Mouse (Mus musculus) lung, postnatal 36 days (tissue): ENCODE results near the gene Aanat.
"Not testable (repeated sequence)": the region's sequence is repeated elsewhere in the genome, so short reads cannot be mapped to it uniquely, and the experiment has no call there.

Source experiments
- DNase-seq: peaks from one replicate; pipeline ENCODE4 v3.0.0; 2022; ENCODE audit warnings: mixed read lengths

Gene Aanat

GRCm38 (mm10) chr11:116630171-116630965 lies 44.1 kb downstream of the Aanat start:
- no peak for DNase-seq

GRCm38 (mm10) chr11:116632962-116633361 lies 46.7 kb downstream of the Aanat start:
- DNase-seq, result peak; percentile 71

- DNase-seq, result not testable (repeated sequence)
These were observed 50.4 kb downstream of the Aanat start for GRCm38 (mm10) chr11:116636607-116637006.

GRCm38 (mm10) chr11:116641168-116641567 lies 54.9 kb downstream of the Aanat start:
- DNase-seq, result peak; percentile 76

- no peak for DNase-seq
These were observed 55.5 kb downstream of the Aanat start for GRCm38 (mm10) chr11:116641731-116642130.

DNA sequence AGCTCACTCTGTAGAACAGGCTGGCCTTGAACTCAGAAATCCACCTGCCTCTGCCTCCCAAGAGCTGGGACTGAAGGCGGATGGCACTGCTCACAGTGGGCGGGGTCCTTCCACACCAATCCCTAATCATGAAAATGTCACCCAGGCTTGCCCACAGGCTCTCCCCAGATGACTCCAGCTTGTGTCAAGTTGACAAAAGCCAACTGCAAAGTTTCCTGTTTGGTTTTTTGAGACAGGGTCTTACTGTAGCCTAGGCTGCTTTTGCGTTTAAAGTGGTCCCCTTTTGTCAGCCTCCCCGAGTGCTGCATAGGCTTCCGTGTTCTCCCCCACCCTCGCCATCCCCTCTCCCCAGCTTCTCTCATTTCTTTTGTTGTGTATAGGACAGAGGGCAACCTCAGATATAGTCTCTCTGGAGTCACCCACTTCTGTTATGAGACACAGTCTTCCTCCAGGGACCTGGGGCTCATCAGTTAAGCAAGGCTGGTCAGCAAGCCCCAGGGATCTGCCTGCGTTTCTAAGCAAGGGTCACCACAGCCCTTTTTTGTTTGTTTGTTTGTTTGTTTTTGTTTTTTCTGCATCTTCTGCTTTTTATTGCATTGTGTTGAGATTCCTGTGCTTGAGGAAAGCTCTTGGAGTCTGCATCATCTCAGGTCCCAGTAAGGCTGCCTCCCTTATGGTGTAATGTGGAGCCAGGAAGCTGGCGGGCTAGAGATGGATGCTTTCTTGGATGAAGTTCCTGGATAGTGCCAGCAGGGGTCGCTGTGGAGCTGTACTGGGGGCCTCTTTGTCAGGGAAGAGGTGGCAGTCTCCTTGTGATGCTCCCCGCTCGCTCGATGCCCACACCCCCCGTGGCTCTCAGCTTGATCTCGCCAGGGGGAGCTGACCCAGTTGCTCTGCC lies 56.7 kb downstream of the Aanat start:
- DNase-seq, result peak; percentile 87

- DNase-seq, result peak; percentile 33
These were observed 57.5 kb downstream of the Aanat start for GRCm38 (mm10) chr11:116643579-116644224.

GRCm38 (mm10) chr11:116644225-116645112 lies 58.2 kb downstream of the Aanat start:
- peak; percentile 37 for DNase-seq

DNA sequence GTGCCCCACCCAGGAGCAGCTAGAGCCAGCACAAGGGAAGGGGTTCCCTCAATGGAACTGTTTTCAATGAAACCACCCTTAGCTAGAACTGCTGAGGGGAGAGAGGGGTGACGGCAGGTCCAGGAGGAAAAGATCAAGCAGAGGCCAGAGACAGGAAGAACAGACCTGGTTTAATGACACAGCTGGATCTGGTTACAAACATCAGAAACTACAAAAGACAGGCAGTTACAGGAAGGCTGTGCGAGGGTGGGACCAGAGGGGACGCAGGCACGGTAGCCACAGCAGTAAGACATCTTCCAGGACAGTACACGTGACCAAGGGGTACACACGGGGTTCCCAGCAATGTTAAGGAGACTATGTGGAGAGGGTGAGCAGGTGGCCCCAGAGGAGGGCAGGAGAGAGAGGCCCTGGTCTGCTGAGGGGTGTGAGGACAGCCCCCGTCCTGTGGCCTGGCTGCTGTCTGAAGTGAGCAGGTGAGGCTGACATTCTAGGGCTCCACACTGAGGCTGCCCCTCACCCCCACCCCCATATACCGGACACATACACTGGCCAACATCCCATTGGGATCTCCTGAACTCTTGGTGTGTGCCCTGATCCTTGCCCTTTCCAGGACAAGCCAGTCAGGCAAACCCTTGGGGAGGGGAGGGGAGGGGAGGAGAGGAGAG lies 59.3 kb downstream of the Aanat start:
- DNase-seq, result no peak

DNA sequence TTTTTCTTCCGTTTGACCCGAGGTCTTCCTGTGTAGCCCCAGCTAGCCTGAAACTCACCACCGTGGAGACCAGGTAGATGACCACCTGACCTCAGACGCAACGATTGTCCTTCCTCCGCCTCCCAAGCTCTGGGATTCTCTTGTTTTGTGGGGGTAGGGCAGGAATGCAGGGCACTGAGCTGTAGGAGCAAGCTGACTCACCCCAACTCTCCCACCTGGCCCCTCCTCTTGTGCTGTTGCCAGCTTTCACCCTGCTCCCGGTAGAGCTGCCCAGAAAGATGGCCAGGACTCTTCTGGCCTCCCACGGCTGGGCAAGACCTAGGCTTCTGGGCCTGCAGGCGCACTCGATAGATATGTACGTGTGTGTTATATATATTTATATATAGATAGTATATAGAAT lies 59.9 kb downstream of the Aanat start:
- no peak for DNase-seq

GRCm38 (mm10) chr11:116646771-116647170 lies 60.5 kb downstream of the Aanat start:
- no peak for DNase-seq
